Mouse (Mus musculus): ENCODE data around the gene Igsf9. TPM values are rescaled to one million over a fixed set of nuclear protein-coding genes. Genes with fewer than 3 reads are reported as not detected.

The Igsf9 gene
- total and polyA plus RNA-seq, 3 experiments = 2.7 to 6.5 (median 6.0) TPM

DNA sequence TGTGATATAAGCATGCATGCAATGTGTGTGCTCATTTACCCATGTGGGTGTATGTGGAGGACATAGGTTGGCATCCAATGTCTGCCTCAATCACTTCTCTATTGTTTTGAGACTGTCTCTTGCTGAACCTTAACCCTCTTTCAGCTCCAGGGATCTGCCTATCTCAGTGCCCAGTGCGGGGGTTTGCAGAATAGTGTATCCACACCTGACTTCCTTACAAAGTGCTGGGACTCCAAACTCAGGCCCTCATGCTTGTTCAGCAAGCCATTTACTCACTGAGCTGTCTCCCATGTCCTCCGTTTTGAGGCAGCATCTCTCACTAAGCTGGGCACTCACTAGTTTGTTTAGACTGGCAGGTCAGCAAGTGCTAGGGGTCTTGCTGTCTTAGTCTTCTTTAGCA lies 43.0 kb upstream of the Igsf9 start:
- TF ChIP-seq PAX5 (IDR thresholded peaks at IDR 0.05; ENCODE audit: low read length) (no peak), IRF4 (IDR thresholded peaks at IDR 0.05; ENCODE audit: low read depth, low read length) (no peak), ETS1 (conservative IDR thresholded peaks at IDR 0.05; ENCODE audit: low read depth, low read length) (no peak), TBP (conservative IDR thresholded peaks at IDR 0.05; ENCODE audit: low read depth, low read length) (no peak), ZMIZ1 (IDR thresholded peaks at IDR 0.05; ENCODE audit: low read depth, low read length) (no peak), UBTF (IDR thresholded peaks at IDR 0.05; ENCODE audit: low read depth, low read length) (no peak), CTCF (conservative IDR thresholded peaks at IDR 0.05 in 1 of 2, IDR thresholded peaks at IDR 0.05 in 1 of 2; ENCODE audit: low read depth in 2 of 2, low read length in 2 of 2) (no peak), JUND (conservative IDR thresholded peaks at IDR 0.05; ENCODE audit: low read depth, low read length) (no peak), CHD1 (IDR thresholded peaks at IDR 0.05; ENCODE audit: low read depth, low read length) (no peak), RAD21 (IDR thresholded peaks at IDR 0.05; ENCODE audit: low read depth, low read length) (no peak), POLR2A (IDR thresholded peaks at IDR 0.05; ENCODE audit: low read depth, low read length) (no peak), MYC (IDR thresholded peaks at IDR 0.05; ENCODE audit: low read depth, low read length) (no peak), KAT2A (IDR thresholded peaks at IDR 0.05; ENCODE audit: insufficient replicate concordance, low read length) (no peak), SIN3A (IDR thresholded peaks at IDR 0.05; ENCODE audit: low read length) (no peak), ZKSCAN1 (IDR thresholded peaks at IDR 0.05; ENCODE audit: borderline replicate concordance, low read depth, low read length) (no peak), SMC3 (IDR thresholded peaks at IDR 0.05; ENCODE audit: low read depth, low read length) (no peak), RCOR1 (conservative IDR thresholded peaks at IDR 0.05; ENCODE audit: low read depth, low read length) (no peak)
- DNase-seq (ENCODE audit: extremely low read depth) = no peak
- no peaks in the 10 kb centered on the region for H3K79me2 ChIP-seq (replicated peaks; ENCODE audit: control insufficient read depth, extremely low read depth, insufficient read depth, poor library complexity, severe bottlenecking)
- H3K4me3 ChIP-seq (replicated peaks in 1 of 3; ENCODE audit: low read depth in 2 of 3, low read length in 2 of 3, poor library complexity in 1 of 3) = no peak overlapping the region
- no peak overlapping the region for H3K9ac ChIP-seq (ENCODE audit: insufficient read depth, low read depth)
- no peak overlapping the region for H3K27ac ChIP-seq (ENCODE audit: insufficient read depth, low read depth)
- no peaks in the 10 kb centered on the region for H3K9me3 ChIP-seq (replicated peaks; ENCODE audit: low read length)
- no peak overlapping the region for H3K4me2 ChIP-seq (ENCODE audit: insufficient read depth, low read depth, poor library complexity, severe bottlenecking)
- dilution Hi-C loops (cut with MboI; ENCODE audit: extremely low pct_ligation_motif_present, extremely low pct_unique_long_range_greater_than_20kb, low sequenced_read_pairs) = no loop called here
- no peaks in the 10 kb centered on the region for H3K36me3 ChIP-seq (replicated peaks in 1 of 2; ENCODE audit: control insufficient read depth in 1 of 2, insufficient read depth in 1 of 2, low read length in 1 of 2)
- peaks cover 0 to 15% of the 10 kb centered on the region in 2 experiments; a peak in 2 of 4 replicates for H3K4me1 ChIP-seq (ENCODE audit: control insufficient read depth in 1 of 2, insufficient read depth in 2 of 2)
- in situ Hi-C loops (cut with MboI; ENCODE audit: low pct_ligation_motif_present, low pct_unique_long_range_greater_than_20kb, low sequenced_read_pairs) = no loop called here
- H3K27me3 ChIP-seq (replicated peaks) = no peaks in the 10 kb centered on the region

DNA sequence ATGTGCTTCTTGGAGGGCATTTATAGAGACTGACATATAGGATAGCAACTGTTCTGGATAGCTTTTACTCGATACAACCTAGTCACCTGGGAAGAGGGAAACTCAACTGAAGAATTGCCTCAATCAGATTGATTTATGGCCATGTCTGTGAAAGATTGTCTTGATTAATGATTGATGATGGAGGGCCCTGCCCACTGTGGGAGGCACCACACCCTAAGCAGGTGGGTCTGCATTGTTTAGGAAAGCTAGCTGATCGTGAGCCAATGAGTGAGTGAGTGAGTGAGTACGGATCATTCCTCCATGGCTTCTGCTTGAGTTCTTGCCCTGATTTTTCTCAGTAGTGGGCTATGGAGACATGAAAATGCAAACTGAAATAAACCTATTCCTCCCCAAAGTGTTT lies 41.1 kb upstream of the Igsf9 start:
- in situ Hi-C loops (cut with MboI; ENCODE audit: low pct_ligation_motif_present, low pct_unique_long_range_greater_than_20kb, low sequenced_read_pairs) = no loop called here
- dilution Hi-C loops (cut with MboI; ENCODE audit: extremely low pct_ligation_motif_present, extremely low pct_unique_long_range_greater_than_20kb, low sequenced_read_pairs) = no loop called here

More for the DNA sequence above, 41.1 kb upstream of the Igsf9 start:
- Histone ChIP-seq H3K27me3 (replicated peaks) (no peaks in the 10 kb centered on the region), H3K4me3 (replicated peaks in 1 of 3; ENCODE audit: low read depth in 2 of 3, low read length in 2 of 3, poor library complexity in 1 of 3) (no peak overlapping the region), H3K36me3 (replicated peaks in 1 of 2; ENCODE audit: control insufficient read depth in 1 of 2, insufficient read depth in 1 of 2, low read length in 1 of 2) (no peaks in the 10 kb centered on the region), H3K4me2 (ENCODE audit: insufficient read depth, low read depth, poor library complexity, severe bottlenecking) (no peak overlapping the region), H3K9ac (ENCODE audit: insufficient read depth, low read depth) (no peak overlapping the region), H3K4me1 (ENCODE audit: control insufficient read depth in 1 of 2, insufficient read depth in 2 of 2) (peaks cover 0 to 7% of the 10 kb centered on the region in 2 experiments; a peak in 1 of 4 replicates), H3K27ac (ENCODE audit: insufficient read depth, low read depth) (no peak overlapping the region), H3K79me2 (replicated peaks; ENCODE audit: control insufficient read depth, extremely low read depth, insufficient read depth, poor library complexity, severe bottlenecking) (no peaks in the 10 kb centered on the region), H3K9me3 (replicated peaks; ENCODE audit: low read length) (no peaks in the 10 kb centered on the region)
- no peak for TF ChIP-seq MAFK (IDR thresholded peaks at IDR 0.05; ENCODE audit: insufficient replicate concordance, low read length)
- TF ChIP-seq IRF4 (IDR thresholded peaks at IDR 0.05; ENCODE audit: low read depth, low read length) = no peak
- no peak for TF ChIP-seq ELF1 (IDR thresholded peaks at IDR 0.05; ENCODE audit: low read depth, low read length)
- no peak for TF ChIP-seq TBP (conservative IDR thresholded peaks at IDR 0.05; ENCODE audit: low read depth, low read length)
- no peak for TF ChIP-seq MXI1 (IDR thresholded peaks at IDR 0.05; ENCODE audit: low read depth, low read length)
- no peak for TF ChIP-seq ZNF384 (IDR thresholded peaks at IDR 0.05; ENCODE audit: low read depth, low read length)
- TF ChIP-seq UBTF (IDR thresholded peaks at IDR 0.05; ENCODE audit: low read depth, low read length) = no peak
- no peak for TF ChIP-seq EP300 (IDR thresholded peaks at IDR 0.05; ENCODE audit: low read length)
- TF ChIP-seq E2F4 (IDR thresholded peaks at IDR 0.05; ENCODE audit: insufficient replicate concordance, low read depth, low read length) = no peak
- TF ChIP-seq USF1 (IDR thresholded peaks at IDR 0.05; ENCODE audit: low read depth, low read length) = no peak
- TF ChIP-seq CTCF (conservative IDR thresholded peaks at IDR 0.05 in 1 of 2, IDR thresholded peaks at IDR 0.05 in 1 of 2; ENCODE audit: low read depth in 2 of 2, low read length in 2 of 2) = no peak
- TF ChIP-seq RCOR1 (conservative IDR thresholded peaks at IDR 0.05; ENCODE audit: low read depth, low read length) = no peak
- TF ChIP-seq ZC3H11A (IDR thresholded peaks at IDR 0.05; ENCODE audit: low read depth, low read length) = no peak
- TF ChIP-seq CHD2 (IDR thresholded peaks at IDR 0.05; ENCODE audit: low read length) = no peak
- TF ChIP-seq MYC (IDR thresholded peaks at IDR 0.05; ENCODE audit: low read depth, low read length) = no peak
- no peak for TF ChIP-seq KAT2A (IDR thresholded peaks at IDR 0.05; ENCODE audit: insufficient replicate concordance, low read length)
- TF ChIP-seq MAZ (IDR thresholded peaks at IDR 0.05; ENCODE audit: low read depth, low read length) = no peak
- DNase-seq (ENCODE audit: extremely low read depth) = no peak

All from CH12.LX (cell line).